Mouse (Mus musculus): Measurements from ENCODE around the gene Adcy7. TPM values are rescaled to one million over a fixed set of nuclear protein-coding genes. Genes with fewer than 3 reads are reported as not detected.
A peak's percentile ranks its signal among the peaks of the same experiment; 100 is the strongest.

The Adcy7 gene
- polyA plus RNA-seq, 2 experiments: 7.3 to 7.9 TPM

DNA sequence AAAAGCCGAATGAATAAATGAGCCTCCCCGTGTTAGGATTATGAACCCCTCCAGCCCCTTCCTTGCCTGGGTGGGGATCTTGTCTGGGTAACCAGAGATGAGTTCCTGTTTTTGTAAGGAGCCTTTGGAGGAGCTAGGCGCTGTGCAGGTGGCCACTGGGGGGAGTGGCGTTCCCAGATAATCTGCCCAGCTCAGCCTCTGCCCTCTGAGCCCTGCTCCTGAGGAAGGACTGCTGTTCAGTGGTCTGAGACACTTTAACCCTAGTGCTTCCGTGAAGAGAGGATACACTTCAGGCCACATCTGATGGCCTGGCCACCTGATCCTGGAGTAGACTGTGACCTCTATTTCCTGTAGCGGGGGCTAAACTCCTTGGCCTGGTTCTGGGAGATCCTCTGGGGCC is 97.0 kb downstream of the Adcy7 start:
- ATAC-seq (ENCODE audit: low FRiP score, low read depth): 0 out of 2 replicates have a peak, but pooled peaks have one; percentile 30
- no peak overlapping the region for H3K4me3 ChIP-seq (replicated peaks; ENCODE audit: low read length)
- 17% methylated on average over 6 of the region's 6 CpGs for WGBS

DNA sequence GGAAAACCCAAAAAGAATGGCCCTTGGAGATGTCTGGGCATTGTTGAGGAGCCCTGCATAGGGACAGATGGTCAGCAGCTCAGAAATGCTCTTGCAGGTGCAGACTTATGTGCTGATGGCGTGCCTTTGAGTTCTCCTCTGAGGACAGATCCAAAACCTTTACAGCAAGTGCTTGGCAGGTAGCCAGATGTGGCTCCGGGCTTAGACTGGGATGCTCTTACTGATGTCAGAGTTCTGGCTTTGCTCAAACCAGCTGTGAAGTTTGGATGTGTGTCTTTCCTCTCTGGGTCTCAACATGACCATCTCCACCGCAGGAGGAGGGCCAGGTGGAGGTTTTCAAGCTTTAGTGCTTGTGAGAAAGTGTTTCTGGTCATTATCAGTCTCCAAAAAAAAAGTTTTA is 97.6 kb downstream of the Adcy7 start:
- no peak for TF ChIP-seq POLR2A (IDR thresholded peaks at IDR 0.05; ENCODE audit: borderline replicate concordance, extremely low read depth, insufficient read depth, insufficient read length)

More for the DNA sequence above, 97.0 kb downstream of the Adcy7 start:
- H3K27ac ChIP-seq (replicated peaks; ENCODE audit: low read depth, low read length): no peak overlapping the region
- H3K27me3 ChIP-seq (ENCODE audit: control insufficient read depth, insufficient read depth, low read length): no peaks in the 10 kb centered on the region
- no peak overlapping the region for H3K9ac ChIP-seq (ENCODE audit: low read depth, low read length, severe bottlenecking)
- 0 out of 2 replicates have a peak, but pooled peaks cover 2% of the 10 kb centered on the region for H3K4me1 ChIP-seq (ENCODE audit: control insufficient read depth, insufficient read depth, low read length)
- peaks cover 4% of the 10 kb centered on the region; the same call in 1 of the 2 replicates for H3K9me3 ChIP-seq (ENCODE audit: control insufficient read depth, low read length)
- H3K4me2 ChIP-seq (replicated peaks; ENCODE audit: low read depth, low read length, severe bottlenecking): no peak overlapping the region
- DNase-seq (ENCODE audit: low spot score): no peak
- no peaks in the 10 kb centered on the region for H3K36me3 ChIP-seq (ENCODE audit: control insufficient read depth, insufficient read depth, low read length)
- no peak for TF ChIP-seq POLR2A (IDR thresholded peaks at IDR 0.05; ENCODE audit: borderline replicate concordance, extremely low read depth, insufficient read depth, insufficient read length)

DNA sequence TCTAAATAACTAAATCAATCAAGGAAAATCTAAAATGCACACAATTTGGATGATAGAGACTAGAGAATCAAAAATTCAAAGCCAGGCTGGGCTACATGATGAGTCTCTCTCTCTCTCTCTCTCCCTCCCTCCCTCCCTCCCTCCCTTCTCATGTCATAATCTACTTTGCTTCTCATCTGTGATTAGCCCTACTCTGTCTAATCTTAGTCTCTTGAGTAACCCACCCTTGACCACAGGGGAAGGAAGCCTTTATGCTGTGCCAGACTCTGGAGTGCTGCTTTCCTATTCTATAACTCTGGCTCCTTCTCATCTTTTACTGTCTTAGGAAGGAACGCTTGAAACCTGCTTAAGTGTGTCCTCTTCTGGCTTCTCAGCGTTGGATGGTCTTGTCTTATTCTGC is 99.3 kb downstream of the Adcy7 start:
- DNase-seq (ENCODE audit: low spot score) (no peak), ATAC-seq (ENCODE audit: low FRiP score, low read depth) (no peak)
- H3K9ac ChIP-seq (ENCODE audit: low read depth, low read length, severe bottlenecking): no peak overlapping the region
- WGBS: 89% methylated on average over 2 of the region's 2 CpGs
- H3K4me1 ChIP-seq (ENCODE audit: control insufficient read depth, insufficient read depth, low read length): 0 out of 2 replicates have a peak, but pooled peaks cover 3% of the 10 kb centered on the region
- H3K27ac ChIP-seq (replicated peaks; ENCODE audit: low read depth, low read length): no peak overlapping the region
- no peak for TF ChIP-seq POLR2A (IDR thresholded peaks at IDR 0.05; ENCODE audit: borderline replicate concordance, extremely low read depth, insufficient read depth, insufficient read length)
- H3K27me3 ChIP-seq (ENCODE audit: control insufficient read depth, insufficient read depth, low read length): no peaks in the 10 kb centered on the region
- no peak overlapping the region for H3K4me2 ChIP-seq (replicated peaks; ENCODE audit: low read depth, low read length, severe bottlenecking)
- peaks cover 4% of the 10 kb centered on the region; the same call in 1 of the 2 replicates for H3K9me3 ChIP-seq (ENCODE audit: control insufficient read depth, low read length)
- H3K36me3 ChIP-seq (ENCODE audit: control insufficient read depth, insufficient read depth, low read length): no peaks in the 10 kb centered on the region
- H3K4me3 ChIP-seq (replicated peaks; ENCODE audit: low read length): no peak overlapping the region

More for the DNA sequence above, 97.6 kb downstream of the Adcy7 start:
- no peaks in the 10 kb centered on the region for H3K36me3 ChIP-seq (ENCODE audit: control insufficient read depth, insufficient read depth, low read length)
- no peak overlapping the region for H3K4me2 ChIP-seq (replicated peaks; ENCODE audit: low read depth, low read length, severe bottlenecking)
- no peak overlapping the region for H3K9ac ChIP-seq (ENCODE audit: low read depth, low read length, severe bottlenecking)
- H3K9me3 ChIP-seq (ENCODE audit: control insufficient read depth, low read length): peaks cover 4% of the 10 kb centered on the region; the same call in 1 of the 2 replicates
- 40% methylated on average over 3 of the region's 3 CpGs for WGBS
- no peak overlapping the region for H3K27ac ChIP-seq (replicated peaks; ENCODE audit: low read depth, low read length)
- no peaks in the 10 kb centered on the region for H3K27me3 ChIP-seq (ENCODE audit: control insufficient read depth, insufficient read depth, low read length)
- peak; percentile 52 for DNase-seq (ENCODE audit: low spot score)
- H3K4me3 ChIP-seq (replicated peaks; ENCODE audit: low read length): no peak overlapping the region
- peak; percentile 79 for ATAC-seq (ENCODE audit: low FRiP score, low read depth)
- H3K4me1 ChIP-seq (ENCODE audit: control insufficient read depth, insufficient read depth, low read length): 0 out of 2 replicates have a peak, but pooled peaks cover 2% of the 10 kb centered on the region

- Histone ChIP-seq H3K4me3 (replicated peaks; ENCODE audit: low read length) (no peak overlapping the region), H3K4me1 (ENCODE audit: control insufficient read depth, insufficient read depth, low read length) (peaks cover 11% of the 10 kb centered on the region), H3K36me3 (ENCODE audit: control insufficient read depth, insufficient read depth, low read length) (no peaks in the 10 kb centered on the region), H3K9ac (ENCODE audit: low read depth, low read length, severe bottlenecking) (no peak overlapping the region), H3K4me2 (replicated peaks; ENCODE audit: low read depth, low read length, severe bottlenecking) (no peak overlapping the region), H3K9me3 (ENCODE audit: control insufficient read depth, low read length) (no peaks in the 10 kb centered on the region), H3K27me3 (ENCODE audit: control insufficient read depth, insufficient read depth, low read length) (no peaks in the 10 kb centered on the region), H3K27ac (replicated peaks; ENCODE audit: low read depth, low read length) (no peak overlapping the region)
- peak; percentile 76 for DNase-seq (ENCODE audit: low spot score)
- ATAC-seq (ENCODE audit: low FRiP score, low read depth): peak; percentile 44
- 29% methylated on average over 19 of the region's 19 CpGs for WGBS
- no peak for TF ChIP-seq POLR2A (IDR thresholded peaks at IDR 0.05; ENCODE audit: borderline replicate concordance, extremely low read depth, insufficient read depth, insufficient read length)
These were observed 104.8 kb downstream of the Adcy7 start for GRCm38 (mm10) chr8:88376836-88377582.

Other genes with a start within 250 kb of the Adcy7 start
- 70.1 and 70.9 TPM in 2 replicates for gene Cnep1r1, start 153.6 kb upstream of the Adcy7 start, polyA plus RNA-seq (2012; rRNA removed)
- gene Cnep1r1, start 153.6 kb upstream of the Adcy7 start, polyA plus RNA-seq (2014; fragmentation: Nextera tagmentation; extraction: Ambion mirVana): 42.5 and 43.5 TPM in 2 replicates
- gene Heatr3, start 134.5 kb upstream of the Adcy7 start, polyA plus RNA-seq (2012; rRNA removed): 47.8 and 48.7 TPM in 2 replicates
- 55.0 and 58.4 TPM in 2 replicates for gene Heatr3, start 134.5 kb upstream of the Adcy7 start, polyA plus RNA-seq (2014; fragmentation: Nextera tagmentation; extraction: Ambion mirVana)
- 22.7 and 24.8 TPM in 2 replicates for gene Tent4b, start 73.2 kb upstream of the Adcy7 start, polyA plus RNA-seq (2012; rRNA removed)
- gene Tent4b, start 73.2 kb upstream of the Adcy7 start, polyA plus RNA-seq (2014; fragmentation: Nextera tagmentation; extraction: Ambion mirVana): 10.9 and 16.1 TPM in 2 replicates
- gene Brd7, start 89.8 kb downstream of the Adcy7 start, polyA plus RNA-seq (2012; rRNA removed): 51.2 and 73.6 TPM in 2 replicates
- gene Brd7, start 89.8 kb downstream of the Adcy7 start, polyA plus RNA-seq (2014; fragmentation: Nextera tagmentation; extraction: Ambion mirVana): 77.7 and 81.9 TPM in 2 replicates
- gene Nkd1, start 249.0 kb downstream of the Adcy7 start, polyA plus RNA-seq (2012; rRNA removed): 48.6 and 61.4 TPM in 2 replicates
- gene Nkd1, start 249.0 kb downstream of the Adcy7 start, polyA plus RNA-seq (2014; fragmentation: Nextera tagmentation; extraction: Ambion mirVana): 53.9 and 66.4 TPM in 2 replicates

Data from limb, embryonic 14.5 days (tissue).